Mouse (Mus musculus) intestine, embryonic 16.5 days (tissue): ENCODE measurements around the gene Lypd8. TPM values are rescaled to one million over a fixed set of nuclear protein-coding genes. Genes with fewer than 3 reads are reported as not detected.
"Not testable (repeated sequence)": the region's sequence is repeated elsewhere in the genome, so short reads cannot be mapped to it uniquely, and the experiment has no call there.

Experiments
- ATAC-seq: fragments of 200-750 bp; cut with Nextera tagmentation; 2 replicates; pipeline ENCODE4 v1.8.0; 2017; ENCODE audit warnings: moderate TSS enrichment, moderate library complexity
- H3K27ac ChIP-seq: fragments of 300-500 bp; sonication (generic); 2 replicates; pipeline ENCODE4 v1.5.1; 2014; ENCODE audit warnings: mild to moderate bottlenecking, low read length
- H3K27me3 ChIP-seq: fragments of 300-500 bp; sonication (generic); replicated peaks from 2 replicates; pipeline ENCODE4 v1.6.1; 2014; ENCODE audit warnings: low read length, control low read depth, mixed read lengths; ENCODE audit not compliant: control insufficient read depth, insufficient read depth
- H3K36me3 ChIP-seq: fragments of 300-500 bp; sonication (generic); 2 replicates; pipeline ENCODE4 v1.6.1; 2014; ENCODE audit warnings: low read length, control low read depth; ENCODE audit not compliant: control insufficient read depth, insufficient read depth
- H3K4me1 ChIP-seq: fragments of 300-500 bp; sonication (generic); 2 replicates; pipeline ENCODE4 v1.6.1; 2014; ENCODE audit warnings: low read length, control low read depth, mixed read lengths; ENCODE audit not compliant: control insufficient read depth, insufficient read depth
- H3K4me2 ChIP-seq: fragments of 300-500 bp; sonication (generic); 2 replicates; pipeline ENCODE4 v1.6.1; 2014; ENCODE audit warnings: low read depth, low read length, control low read depth
- H3K4me3 ChIP-seq: fragments of 300-500 bp; sonication (generic); 2 replicates; pipeline ENCODE4 v1.5.1; 2014; ENCODE audit warnings: mild to moderate bottlenecking, low read length
- H3K9ac ChIP-seq: fragments of 300-500 bp; sonication (generic); 2 replicates; pipeline ENCODE4 v1.6.1; 2014; ENCODE audit warnings: low read depth, low read length
- H3K9me3 ChIP-seq: fragments of 300-500 bp; sonication (generic); 2 replicates; pipeline ENCODE4 v1.6.1; 2016; ENCODE audit warnings: low read length, control low read depth; ENCODE audit not compliant: control insufficient read depth
- WGBS: fragments of 180-500 bp; shearing (Covaris S2); extraction: QIAGEN DNeasy Blood & Tissue Kit; methylation state at CpG from one replicate; pipeline ENCODE4 v1.1.7; 2014; 5-methylcytosine and 5-hydroxymethylcytosine counted together
- polyA plus RNA-seq: library from polyadenylated mRNA; unstranded; fragments of >200 nt; fragmentation: Nextera tagmentation; extraction: Ambion mirVana; gene quantifications from 2 replicates; pipeline ENCODE4 v1.2.1, GENCODE M21; 2015

Gene Lypd8
- polyA plus RNA-seq, 1 experiment from 2014 or later, result 1,405 TPM

GRCm38 (mm10) chr11:58352681-58353548 is 25.9 kb upstream of the Lypd8 start:
- no peak overlapping the region for H3K9ac ChIP-seq
- no peaks in the 10 kb centered on the region for H3K9me3 ChIP-seq
- peak; percentile 96 for ATAC-seq
- H3K36me3 ChIP-seq, result no peaks in the 10 kb centered on the region
- 36% methylated on average over 7 of the region's 7 CpGs for WGBS
- H3K27ac ChIP-seq, result peak overlapping the region; percentile 54
- no peaks in the 10 kb centered on the region for H3K27me3 ChIP-seq
- H3K4me1 ChIP-seq, result peaks cover 5% of the 10 kb centered on the region; the same call in 1 of the 2 replicates
- no peak overlapping the region for H3K4me3 ChIP-seq
- H3K4me2 ChIP-seq, result no peak overlapping the region

DNA sequence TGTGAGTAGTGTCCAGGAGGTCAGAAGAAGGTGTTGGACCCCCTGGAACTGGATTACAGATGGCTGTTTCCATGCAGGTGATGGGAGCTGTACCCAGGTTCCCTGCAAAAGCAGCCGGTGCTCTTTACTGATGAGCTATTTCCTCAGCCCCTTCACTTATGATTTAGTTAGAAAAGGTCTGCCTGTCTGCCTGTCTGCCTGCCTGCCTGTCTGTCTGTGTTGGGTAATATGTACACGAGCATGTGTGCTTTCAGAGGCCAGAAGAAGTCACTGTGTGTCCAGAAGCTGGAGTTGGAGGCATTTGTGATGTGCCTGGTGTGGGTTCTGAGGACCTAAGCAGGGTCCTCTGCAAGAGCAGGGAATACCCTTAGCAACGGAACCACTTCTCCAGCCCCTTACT is 25.1 kb upstream of the Lypd8 start:
- H3K27ac ChIP-seq, result no peak overlapping the region; the same call in 1 of the 2 replicates
- no peak overlapping the region for H3K4me3 ChIP-seq
- peaks cover 9% of the 10 kb centered on the region; the same call in 1 of the 2 replicates for H3K4me1 ChIP-seq
- H3K4me2 ChIP-seq, result no peak overlapping the region
- no peak overlapping the region for H3K9ac ChIP-seq
- H3K9me3 ChIP-seq, result no peaks in the 10 kb centered on the region
- no peaks in the 10 kb centered on the region for H3K27me3 ChIP-seq
- 62% methylated on average over 3 of the region's 3 CpGs for WGBS
- ATAC-seq, result no peak
- H3K36me3 ChIP-seq, result no peaks in the 10 kb centered on the region

GRCm38 (mm10) chr11:58354476-58354875 is 24.4 kb upstream of the Lypd8 start:
- no peaks in the 10 kb centered on the region for H3K36me3 ChIP-seq
- H3K27me3 ChIP-seq, result no peaks in the 10 kb centered on the region
- H3K9me3 ChIP-seq, result no peaks in the 10 kb centered on the region
- WGBS, result 47% methylated on average over 10 of the region's 10 CpGs
- H3K4me2 ChIP-seq, result no peak overlapping the region
- no peak for ATAC-seq
- no peak overlapping the region for H3K27ac ChIP-seq
- H3K4me3 ChIP-seq, result no peak overlapping the region
- no peak overlapping the region for H3K9ac ChIP-seq
- H3K4me1 ChIP-seq, result peaks cover 11% of the 10 kb centered on the region; the same call in 1 of the 2 replicates

- Histone ChIP-seq H3K27ac (no peak overlapping the region), H3K4me3 (no peak overlapping the region), H3K27me3 (no peaks in the 10 kb centered on the region), H3K36me3 (no peaks in the 10 kb centered on the region), H3K4me2 (no peak overlapping the region), H3K9ac (no peak overlapping the region), H3K4me1 (peaks cover 11% of the 10 kb centered on the region; the same call in 1 of the 2 replicates), H3K9me3 (no peaks in the 10 kb centered on the region)
- no peak for ATAC-seq
- WGBS, result 58% methylated on average over 3 of the region's 3 CpGs
Measured at GRCm38 (mm10) chr11:58354927-58355326, 23.9 kb upstream of the Lypd8 start.

- WGBS, result 83% methylated on average over 3 of the region's 3 CpGs
- H3K27ac ChIP-seq, result no peak overlapping the region
- H3K27me3 ChIP-seq, result no peaks in the 10 kb centered on the region
- H3K9ac ChIP-seq, result no peak overlapping the region
- H3K4me3 ChIP-seq, result no peak overlapping the region
- ATAC-seq, result no peak
- H3K4me1 ChIP-seq, result peaks cover 17% of the 10 kb centered on the region
- H3K4me2 ChIP-seq, result no peak overlapping the region
- H3K36me3 ChIP-seq, result no peaks in the 10 kb centered on the region
- no peaks in the 10 kb centered on the region for H3K9me3 ChIP-seq
Measured at GRCm38 (mm10) chr11:58357042-58357441, 21.8 kb upstream of the Lypd8 start.

- H3K36me3 ChIP-seq, result no peaks in the 10 kb centered on the region
- H3K9me3 ChIP-seq, result no peaks in the 10 kb centered on the region
- H3K27me3 ChIP-seq, result no peaks in the 10 kb centered on the region
- ATAC-seq, result peak; percentile 66
- H3K4me2 ChIP-seq, result no peak overlapping the region
- 72% methylated on average over 6 of the region's 6 CpGs for WGBS
- no peak overlapping the region for H3K9ac ChIP-seq
- H3K4me1 ChIP-seq, result peaks cover 17% of the 10 kb centered on the region
- H3K4me3 ChIP-seq, result no peak overlapping the region
- H3K27ac ChIP-seq, result peak overlapping the region; percentile 78
Measured at GRCm38 (mm10) chr11:58357844-58358534, 20.9 kb upstream of the Lypd8 start.

- H3K4me3 ChIP-seq, H3K27ac ChIP-seq, H3K36me3 ChIP-seq, H3K27me3 ChIP-seq, H3K9me3 ChIP-seq, H3K9ac ChIP-seq, H3K4me2 ChIP-seq: not testable (repeated sequence)
- peaks cover 23% of the 10 kb centered on the region; the same call in 1 of the 2 replicates for H3K4me1 ChIP-seq
- peak; percentile 43 for ATAC-seq
- WGBS, result no CpG with 5 or more reads among the region's 6 CpGs
Measured at GRCm38 (mm10) chr11:58362562-58362961, 16.3 kb upstream of the Lypd8 start.

DNA sequence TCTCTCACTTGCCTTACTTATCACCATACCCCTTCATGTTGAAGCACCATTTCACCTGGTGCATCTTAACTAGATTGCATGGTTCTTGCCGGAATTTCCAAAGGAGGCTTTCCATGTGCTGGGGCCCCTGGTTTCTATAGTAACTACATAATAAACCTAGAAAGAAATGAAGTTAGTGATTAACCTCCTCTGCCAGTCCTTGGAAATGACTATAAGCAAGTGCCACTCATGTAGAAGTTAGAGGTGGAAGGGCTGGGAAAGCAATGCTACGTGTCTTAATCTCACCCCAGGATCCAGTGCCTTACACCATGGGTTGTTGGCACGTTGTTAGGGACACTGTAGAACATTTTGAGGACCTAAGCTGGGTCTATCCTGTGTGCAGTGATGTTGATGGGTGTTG is 14.4 kb upstream of the Lypd8 start:
- Histone ChIP-seq H3K9ac (no peak overlapping the region), H3K27ac (peak overlapping the region; percentile 92), H3K36me3 (no peaks in the 10 kb centered on the region), H3K4me1 (peaks cover 15% of the 10 kb centered on the region; the same call in 1 of the 2 replicates), H3K4me2 (peak overlapping the region; percentile 38), H3K27me3 (no peaks in the 10 kb centered on the region), H3K9me3 (no peaks in the 10 kb centered on the region), H3K4me3 (no peak overlapping the region)
- ATAC-seq, result peak; percentile 55
- 41% methylated on average over 3 of the region's 3 CpGs for WGBS

- not testable (repeated sequence) for H3K27me3 ChIP-seq, H3K4me2 ChIP-seq, H3K9me3 ChIP-seq, H3K36me3 ChIP-seq, H3K9ac ChIP-seq, H3K4me3 ChIP-seq, H3K27ac ChIP-seq
- peak; percentile 60 for ATAC-seq
- H3K4me1 ChIP-seq, result peaks cover 12% of the 10 kb centered on the region; the same call in 1 of the 2 replicates
- WGBS, result no CpG with 5 or more reads among the region's 6 CpGs
Measured at GRCm38 (mm10) chr11:58366191-58366590, 12.7 kb upstream of the Lypd8 start.
